Mouse (Mus musculus) intestine, embryonic 15.5 days (tissue): ENCODE measurements around the gene Ncs1. TPM values are rescaled to one million over a fixed set of nuclear protein-coding genes. Genes with fewer than 3 reads are reported as not detected.

Experiments used
- ATAC-seq: fragments of 200-750 bp; cut with Nextera tagmentation; 2 replicates; pipeline ENCODE4 v1.8.0; 2017; ENCODE audit warnings: moderate TSS enrichment, moderate library complexity
- H3K27ac ChIP-seq: fragments of 300-500 bp; sonication (generic); 2 replicates; pipeline ENCODE4 v1.5.1; 2015; ENCODE audit warnings: mild to moderate bottlenecking, inconsistent platforms
- H3K27me3 ChIP-seq: fragments of 300-500 bp; sonication (generic); replicated peaks from 2 replicates; pipeline ENCODE4 v1.6.1; 2015; ENCODE audit warnings: inconsistent platforms
- H3K36me3 ChIP-seq: fragments of 300-500 bp; sonication (generic); 2 replicates; pipeline ENCODE4 v1.6.1; 2015; ENCODE audit warnings: inconsistent platforms
- H3K4me1 ChIP-seq: fragments of 300-500 bp; sonication (generic); replicated peaks from 2 replicates; pipeline ENCODE4 v1.6.1; 2015; ENCODE audit warnings: inconsistent platforms
- H3K4me2 ChIP-seq: fragments of 300-500 bp; sonication (generic); replicated peaks from 2 replicates; pipeline ENCODE4 v1.6.1; 2015; ENCODE audit warnings: mild to moderate bottlenecking, inconsistent platforms
- H3K4me3 ChIP-seq: fragments of 300-500 bp; sonication (generic); replicated peaks from 2 replicates; pipeline ENCODE4 v1.5.1; 2015; ENCODE audit warnings: inconsistent platforms
- H3K9ac ChIP-seq: fragments of 300-500 bp; sonication (generic); 2 replicates; pipeline ENCODE4 v1.6.1; 2015; ENCODE audit warnings: inconsistent platforms
- H3K9me3 ChIP-seq: fragments of 300-500 bp; sonication (generic); 2 replicates; pipeline ENCODE4 v1.6.1; 2016; ENCODE audit warnings: inconsistent platforms
- WGBS: fragments of 180-500 bp; shearing (Covaris S2); methylation state at CpG from one replicate; pipeline ENCODE4 v1.1.7; 2015; 5-methylcytosine and 5-hydroxymethylcytosine counted together
- polyA plus RNA-seq: library from polyadenylated mRNA; unstranded; fragments of >200 nt; fragmentation: Nextera tagmentation; extraction: Ambion mirVana; gene quantifications from 2 replicates; pipeline ENCODE4 v1.2.1, GENCODE M21; 2015

Gene Ncs1
- polyA plus RNA-seq, 1 experiment from 2014 or later: 25.0 TPM

GRCm38 (mm10) chr2:31263746-31264378, 18.2 kb downstream of the Ncs1 start:
- Histone ChIP-seq H3K27me3 (no peaks in the 10 kb centered on the region), H3K27ac (peak overlapping the region; percentile 32), H3K36me3 (no peaks in the 10 kb centered on the region), H3K4me2 (peak overlapping the region; percentile 9; the same call in 1 of the 2 replicates), H3K4me3 (no peak overlapping the region), H3K9me3 (no peaks in the 10 kb centered on the region), H3K4me1 (peaks cover 45% of the 10 kb centered on the region), H3K9ac (no peak overlapping the region)
- WGBS: 34% methylated on average over 10 of the region's 10 CpGs
- peak; percentile 37; the same call in 1 of the 2 replicates for ATAC-seq

GRCm38 (mm10) chr2:31267447-31267846, 21.8 kb downstream of the Ncs1 start:
- no peaks in the 10 kb centered on the region for H3K36me3 ChIP-seq
- peaks cover 34% of the 10 kb centered on the region for H3K4me1 ChIP-seq
- 50% methylated on average over 6 of the region's 6 CpGs for WGBS
- H3K4me3 ChIP-seq: no peak overlapping the region
- H3K4me2 ChIP-seq: no peak overlapping the region
- no peak overlapping the region for H3K9ac ChIP-seq
- H3K9me3 ChIP-seq: no peaks in the 10 kb centered on the region
- H3K27ac ChIP-seq: no peak overlapping the region
- ATAC-seq: no peak
- H3K27me3 ChIP-seq: no peaks in the 10 kb centered on the region

DNA sequence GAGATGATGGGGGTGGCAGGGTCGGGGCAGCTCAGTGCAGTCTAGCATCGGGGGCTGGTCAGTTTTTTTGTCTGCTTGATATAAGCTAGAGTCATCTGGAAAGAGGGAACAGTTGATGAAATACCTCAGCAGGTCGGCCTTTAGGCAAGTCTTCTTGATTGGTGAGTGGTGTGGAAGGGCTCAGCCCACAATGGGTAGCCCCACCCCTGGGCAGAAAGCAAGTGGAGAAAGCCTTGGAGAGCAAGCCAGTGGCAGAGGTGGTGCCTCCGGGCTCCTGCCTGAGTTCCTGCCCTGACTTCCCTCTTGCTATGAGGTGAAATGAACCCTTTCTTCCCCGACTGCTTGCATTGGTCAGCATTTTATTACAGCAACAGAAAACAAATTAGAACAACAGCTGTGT, 23.0 kb downstream of the Ncs1 start:
- H3K4me2 ChIP-seq: no peak overlapping the region
- 49% methylated on average over 5 of the region's 5 CpGs for whole genome bisulfite sequencing
- no peaks in the 10 kb centered on the region for H3K27me3 ChIP-seq
- H3K9ac ChIP-seq: no peak overlapping the region
- H3K4me3 ChIP-seq: no peak overlapping the region
- H3K4me1 ChIP-seq: peaks cover 22% of the 10 kb centered on the region
- no peaks in the 10 kb centered on the region for H3K9me3 ChIP-seq
- H3K27ac ChIP-seq: no peak overlapping the region
- H3K36me3 ChIP-seq: no peaks in the 10 kb centered on the region
- no peak for ATAC-seq

GRCm38 (mm10) chr2:31269188-31269587, 23.6 kb downstream of the Ncs1 start:
- 96% methylated on average over 6 of the region's 6 CpGs for WGBS
- no peak overlapping the region for H3K4me3 ChIP-seq
- H3K4me2 ChIP-seq: no peak overlapping the region
- no peaks in the 10 kb centered on the region for H3K36me3 ChIP-seq
- H3K9me3 ChIP-seq: no peaks in the 10 kb centered on the region
- no peaks in the 10 kb centered on the region for H3K27me3 ChIP-seq
- H3K4me1 ChIP-seq: peaks cover 16% of the 10 kb centered on the region
- H3K27ac ChIP-seq: no peak overlapping the region
- H3K9ac ChIP-seq: no peak overlapping the region
- ATAC-seq: no peak

- H3K36me3 ChIP-seq: no peaks in the 10 kb centered on the region
- no peak for ATAC-seq
- no peaks in the 10 kb centered on the region for H3K27me3 ChIP-seq
- H3K9ac ChIP-seq: no peak overlapping the region
- H3K4me2 ChIP-seq: no peak overlapping the region
- no peak overlapping the region for H3K4me3 ChIP-seq
- no peaks in the 10 kb centered on the region for H3K9me3 ChIP-seq
- WGBS: 97% methylated on average over 10 of the region's 10 CpGs
- H3K27ac ChIP-seq: no peak overlapping the region
- H3K4me1 ChIP-seq: peaks cover 10% of the 10 kb centered on the region
These were observed 24.2 kb downstream of the Ncs1 start for GRCm38 (mm10) chr2:31269847-31270246.

DNA sequence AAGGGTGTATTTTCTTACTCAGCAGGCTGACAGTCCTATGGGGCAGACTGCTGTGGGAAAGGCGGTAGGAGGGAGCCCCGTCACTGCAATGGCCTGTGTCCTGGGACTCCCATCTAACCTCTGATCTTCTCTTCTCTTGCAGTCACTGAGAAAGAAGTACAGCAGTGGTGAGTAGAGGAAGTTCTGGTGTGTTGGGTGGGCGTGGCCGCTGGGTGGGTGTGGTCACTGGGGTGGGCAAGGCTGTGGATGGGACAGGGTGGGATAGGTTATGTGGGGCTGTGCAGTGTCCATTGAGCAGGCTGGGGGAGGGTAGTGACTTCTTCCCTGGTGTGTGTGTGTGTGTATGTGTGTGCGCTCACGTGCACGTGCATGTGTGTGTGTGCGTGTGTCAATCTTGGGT, 24.8 kb downstream of the Ncs1 start:
- H3K27me3 ChIP-seq: no peaks in the 10 kb centered on the region
- H3K4me3 ChIP-seq: no peak overlapping the region
- H3K36me3 ChIP-seq: 0 out of 2 replicates have a peak, but pooled peaks cover 1% of the 10 kb centered on the region
- H3K27ac ChIP-seq: no peak overlapping the region
- 87% methylated on average over 8 of the region's 8 CpGs for WGBS
- H3K4me1 ChIP-seq: peaks cover 4% of the 10 kb centered on the region
- H3K9ac ChIP-seq: no peak overlapping the region
- no peak overlapping the region for H3K4me2 ChIP-seq
- no peaks in the 10 kb centered on the region for H3K9me3 ChIP-seq
- no peak for ATAC-seq

GRCm38 (mm10) chr2:31271071-31271470, 25.4 kb downstream of the Ncs1 start:
- Histone ChIP-seq H3K27ac (no peak overlapping the region), H3K4me1 (no peaks in the 10 kb centered on the region; the same call in 1 of the 2 replicates), H3K9me3 (no peaks in the 10 kb centered on the region), H3K4me3 (no peak overlapping the region), H3K27me3 (no peaks in the 10 kb centered on the region), H3K9ac (no peak overlapping the region), H3K36me3 (0 out of 2 replicates have a peak, but pooled peaks cover 3% of the 10 kb centered on the region), H3K4me2 (no peak overlapping the region)
- WGBS: 92% methylated on average over 1 of the region's 1 CpGs
- ATAC-seq: no peak

DNA sequence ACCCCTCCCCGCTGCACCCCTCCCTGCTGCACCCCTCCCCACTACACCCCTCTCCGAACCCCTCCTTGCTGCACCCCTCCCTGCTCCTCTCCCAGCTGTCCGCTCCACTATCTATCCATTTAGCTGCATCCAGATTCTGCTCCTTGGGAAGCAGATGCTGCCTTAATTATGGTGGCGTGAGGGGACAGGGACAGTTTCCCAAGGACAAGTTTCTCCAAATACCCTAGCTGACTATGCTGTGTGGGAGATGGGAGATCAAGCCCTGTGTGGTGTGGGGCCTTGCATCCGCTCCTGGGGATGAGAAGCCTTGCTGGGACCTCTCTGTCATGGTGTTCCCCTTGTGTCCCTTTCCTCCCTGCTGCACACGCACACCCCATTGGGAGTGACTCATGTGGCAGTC, 29.4 kb downstream of the Ncs1 start:
- no peak for ATAC-seq
- H3K27ac ChIP-seq: no peak overlapping the region
- 94% methylated on average over 6 of the region's 6 CpGs for WGBS
- H3K4me3 ChIP-seq: no peak overlapping the region
- H3K4me1 ChIP-seq: no peaks in the 10 kb centered on the region
- no peak overlapping the region for H3K4me2 ChIP-seq
- H3K9ac ChIP-seq: no peak overlapping the region
- 0 out of 2 replicates have a peak, but pooled peaks cover 3% of the 10 kb centered on the region for H3K36me3 ChIP-seq
- no peaks in the 10 kb centered on the region for H3K9me3 ChIP-seq
- H3K27me3 ChIP-seq: no peaks in the 10 kb centered on the region

DNA sequence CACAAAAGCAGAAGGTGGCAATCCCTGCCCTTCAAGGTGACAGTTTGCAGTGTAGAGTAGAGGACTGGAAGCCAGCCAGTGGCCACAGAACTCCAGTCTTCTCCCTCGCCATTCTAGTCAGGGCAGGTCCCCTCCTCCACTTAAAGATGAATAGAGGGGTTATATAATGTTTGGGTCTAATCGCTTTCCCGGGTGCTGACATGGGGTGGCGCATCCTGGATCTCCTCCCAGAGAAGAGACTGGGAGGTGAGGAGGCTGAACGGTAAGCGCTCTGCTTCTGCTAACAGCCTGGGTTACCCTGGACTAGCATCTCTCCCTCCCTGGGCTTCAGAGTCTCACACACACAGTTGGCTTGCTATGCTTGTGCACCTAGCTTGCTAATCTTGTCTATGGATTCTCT, 32.2 kb downstream of the Ncs1 start:
- Histone ChIP-seq H3K4me3 (no peak overlapping the region), H3K4me2 (no peak overlapping the region), H3K36me3 (peaks cover 7% of the 10 kb centered on the region; the same call in 1 of the 2 replicates), H3K27me3 (no peaks in the 10 kb centered on the region), H3K9ac (no peak overlapping the region), H3K4me1 (no peaks in the 10 kb centered on the region), H3K27ac (no peak overlapping the region), H3K9me3 (no peaks in the 10 kb centered on the region)
- ATAC-seq: no peak
- 73% methylated on average over 6 of the region's 6 CpGs for WGBS

- H3K27ac ChIP-seq: no peak overlapping the region
- H3K36me3 ChIP-seq: peaks cover 7% of the 10 kb centered on the region; the same call in 1 of the 2 replicates
- WGBS: 81% methylated on average over 5 of the region's 5 CpGs
- ATAC-seq: no peak
- H3K9ac ChIP-seq: no peak overlapping the region
- no peaks in the 10 kb centered on the region for H3K9me3 ChIP-seq
- H3K4me3 ChIP-seq: no peak overlapping the region
- no peak overlapping the region for H3K4me2 ChIP-seq
- no peaks in the 10 kb centered on the region for H3K4me1 ChIP-seq
- H3K27me3 ChIP-seq: no peaks in the 10 kb centered on the region
These were observed 32.9 kb downstream of the Ncs1 start for GRCm38 (mm10) chr2:31278483-31278882.

DNA sequence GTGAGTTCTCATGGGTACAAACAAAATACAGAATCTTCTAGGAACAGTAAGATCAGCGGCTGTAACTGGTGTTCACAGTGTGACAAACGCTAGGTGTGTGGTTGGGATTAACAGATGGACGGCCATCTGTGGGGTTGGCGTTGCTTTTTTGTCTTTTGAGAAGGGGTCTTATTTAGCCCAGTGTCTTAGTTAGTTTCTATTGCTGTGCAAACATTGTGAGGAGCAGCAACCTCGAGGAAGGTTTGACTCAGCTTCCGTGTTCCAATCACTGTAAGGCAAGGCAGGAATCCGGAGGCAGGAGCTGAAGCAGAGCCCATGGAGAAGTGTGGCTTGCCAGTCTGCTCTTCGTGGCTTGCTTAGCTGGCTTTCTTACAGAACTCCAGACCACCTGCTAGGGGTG, 35.5 kb downstream of the Ncs1 start:
- WGBS: 86% methylated on average over 8 of the region's 8 CpGs
- Histone ChIP-seq H3K4me2 (no peak overlapping the region), H3K27me3 (no peaks in the 10 kb centered on the region), H3K36me3 (peaks cover 7% of the 10 kb centered on the region; the same call in 1 of the 2 replicates), H3K9ac (no peak overlapping the region), H3K9me3 (no peaks in the 10 kb centered on the region), H3K4me3 (no peak overlapping the region), H3K4me1 (no peaks in the 10 kb centered on the region), H3K27ac (no peak overlapping the region)
- no peak for ATAC-seq

DNA sequence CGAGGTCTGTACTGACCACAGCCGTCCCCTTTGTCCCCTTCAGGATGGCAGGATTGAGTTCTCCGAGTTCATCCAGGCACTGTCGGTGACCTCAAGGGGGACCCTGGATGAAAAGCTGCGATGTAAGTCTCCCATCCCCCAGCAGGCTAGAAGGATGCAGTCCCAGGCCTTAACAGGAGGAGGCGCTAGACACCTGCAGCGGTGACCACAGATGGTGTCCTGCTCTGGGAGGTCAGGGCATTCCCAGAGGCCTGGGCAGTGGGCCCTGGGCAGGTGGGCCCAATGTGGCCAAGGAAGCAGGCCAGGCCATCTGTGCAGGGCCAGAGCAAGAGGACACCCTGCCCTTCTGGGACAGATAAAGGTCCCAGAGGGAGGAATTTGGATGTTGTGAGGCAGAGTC, 36.6 kb downstream of the Ncs1 start:
- 56% methylated on average over 7 of the region's 7 CpGs for WGBS
- Histone ChIP-seq H3K4me1 (no peaks in the 10 kb centered on the region), H3K27me3 (no peaks in the 10 kb centered on the region), H3K27ac (no peak overlapping the region), H3K36me3 (peaks cover 12% of the 10 kb centered on the region; the same call in 1 of the 2 replicates), H3K9me3 (no peaks in the 10 kb centered on the region), H3K9ac (no peak overlapping the region), H3K4me2 (no peak overlapping the region), H3K4me3 (no peak overlapping the region)
- no peak for ATAC-seq

DNA sequence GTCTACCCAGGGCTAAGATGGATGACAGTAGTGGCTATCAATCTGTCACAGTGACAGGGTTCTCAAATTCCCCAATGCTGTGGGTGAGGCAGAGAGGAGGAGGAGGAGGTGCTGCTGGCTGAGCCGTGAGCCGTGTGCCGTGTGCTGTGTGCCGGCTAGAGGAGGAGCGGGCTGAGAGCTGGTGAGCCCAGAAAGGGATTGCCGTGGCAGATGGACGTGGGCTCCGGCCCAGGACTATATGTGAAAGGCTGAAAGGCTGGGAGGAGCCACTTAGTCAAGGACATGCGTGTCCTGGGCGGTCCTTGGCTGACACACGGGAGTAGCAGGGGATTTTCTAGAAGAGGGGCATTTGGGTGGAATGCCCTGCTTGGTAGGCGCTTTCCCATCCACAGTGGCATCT, 37.3 kb downstream of the Ncs1 start:
- Histone ChIP-seq H3K9ac (no peak overlapping the region), H3K27me3 (no peaks in the 10 kb centered on the region), H3K9me3 (no peaks in the 10 kb centered on the region), H3K4me2 (no peak overlapping the region), H3K4me1 (no peaks in the 10 kb centered on the region), H3K4me3 (no peak overlapping the region), H3K27ac (no peak overlapping the region), H3K36me3 (peaks cover 14% of the 10 kb centered on the region; the same call in 1 of the 2 replicates)
- 89% methylated on average over 12 of the region's 12 CpGs for WGBS
- ATAC-seq: no peak
